Mouse (Mus musculus) kidney, postnatal 4 days (tissue): ENCODE results near the gene Ift80.
A peak's percentile ranks its signal among the peaks of the same experiment; 100 is the strongest.
"Not testable (repeated sequence)": the region's sequence is repeated elsewhere in the genome, so short reads cannot be mapped to it uniquely, and the experiment has no call there.

Experiments used
- DNase-seq, 2 experiments: peaks; one replicate each; pipeline ENCODE4 v3.0.0; 2021; ENCODE audit warnings: mixed read lengths in 2 of 2

Ift80 gene

GRCm38 (mm10) chr3:68980898-68981297 lies 23.5 kb downstream of the Ift80 start:
- no peak for DNase-seq

DNA sequence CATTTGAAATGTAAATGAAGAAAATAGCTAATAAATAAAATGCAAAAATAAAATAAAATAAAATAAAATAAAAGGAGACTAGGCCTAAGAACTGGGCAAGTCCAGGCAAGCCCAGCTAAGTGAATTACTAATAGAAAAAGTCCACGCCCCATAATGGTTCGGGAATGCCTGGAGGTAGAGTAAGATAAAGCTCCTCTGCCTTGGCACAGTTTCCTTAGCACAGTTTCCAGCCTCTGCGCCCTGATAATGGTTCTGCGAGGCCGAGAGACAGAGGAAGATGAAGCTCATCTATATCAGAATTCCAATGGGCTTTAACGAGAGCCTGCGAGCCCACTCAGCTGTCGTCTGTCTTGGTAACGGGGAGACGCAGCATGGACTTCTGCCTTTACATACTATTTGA lies 25.2 kb downstream of the Ift80 start:
- DNase-seq = no peak

GRCm38 (mm10) chr3:68977696-68978095 lies 26.7 kb downstream of the Ift80 start:
- DNase-seq = no peak

DNA sequence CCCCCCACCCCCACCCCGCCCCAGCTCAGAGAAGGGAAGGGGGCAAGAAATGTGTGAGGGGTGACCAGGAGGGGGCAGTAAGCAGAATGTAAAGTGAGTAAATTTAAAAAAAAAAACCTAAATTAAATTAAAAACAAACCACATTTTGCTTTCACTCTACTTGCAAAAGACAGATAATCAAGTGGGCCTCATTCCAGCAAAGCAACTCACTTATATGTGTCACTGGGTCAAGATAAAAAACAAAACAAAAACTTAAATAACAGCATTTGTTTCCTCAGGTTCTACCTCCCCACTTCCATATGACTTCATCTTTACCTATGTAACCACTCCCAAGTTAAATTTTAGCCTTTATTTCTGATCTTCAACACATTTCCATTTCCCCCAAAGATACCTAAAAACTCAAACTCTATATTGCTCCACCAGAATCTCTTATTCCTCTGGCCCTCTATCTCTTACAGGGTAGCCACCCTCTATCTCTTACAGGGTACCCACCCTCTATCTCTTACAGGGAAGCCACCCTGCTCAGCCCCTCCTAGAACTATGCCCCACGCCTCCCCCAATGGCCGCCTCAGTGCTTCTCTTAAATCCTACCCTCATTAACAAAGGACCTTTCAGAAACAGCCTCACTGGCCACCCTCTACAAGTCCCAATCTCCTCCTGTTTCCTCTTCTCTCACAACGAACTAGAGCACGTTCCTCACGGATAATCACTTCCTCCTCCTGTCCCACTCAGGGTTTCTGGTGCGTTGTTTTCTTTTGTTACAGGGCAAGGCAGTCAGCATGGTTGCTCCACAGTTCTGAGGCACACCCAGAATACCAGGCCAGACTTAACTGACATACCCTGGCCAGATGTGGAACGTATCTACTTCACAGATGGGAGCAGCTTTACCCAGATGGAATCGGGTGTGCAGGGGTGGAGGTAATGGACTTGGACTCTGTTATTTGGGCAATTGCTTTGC lies 28.6 kb downstream of the Ift80 start:
- DNase-seq = no peak

DNA sequence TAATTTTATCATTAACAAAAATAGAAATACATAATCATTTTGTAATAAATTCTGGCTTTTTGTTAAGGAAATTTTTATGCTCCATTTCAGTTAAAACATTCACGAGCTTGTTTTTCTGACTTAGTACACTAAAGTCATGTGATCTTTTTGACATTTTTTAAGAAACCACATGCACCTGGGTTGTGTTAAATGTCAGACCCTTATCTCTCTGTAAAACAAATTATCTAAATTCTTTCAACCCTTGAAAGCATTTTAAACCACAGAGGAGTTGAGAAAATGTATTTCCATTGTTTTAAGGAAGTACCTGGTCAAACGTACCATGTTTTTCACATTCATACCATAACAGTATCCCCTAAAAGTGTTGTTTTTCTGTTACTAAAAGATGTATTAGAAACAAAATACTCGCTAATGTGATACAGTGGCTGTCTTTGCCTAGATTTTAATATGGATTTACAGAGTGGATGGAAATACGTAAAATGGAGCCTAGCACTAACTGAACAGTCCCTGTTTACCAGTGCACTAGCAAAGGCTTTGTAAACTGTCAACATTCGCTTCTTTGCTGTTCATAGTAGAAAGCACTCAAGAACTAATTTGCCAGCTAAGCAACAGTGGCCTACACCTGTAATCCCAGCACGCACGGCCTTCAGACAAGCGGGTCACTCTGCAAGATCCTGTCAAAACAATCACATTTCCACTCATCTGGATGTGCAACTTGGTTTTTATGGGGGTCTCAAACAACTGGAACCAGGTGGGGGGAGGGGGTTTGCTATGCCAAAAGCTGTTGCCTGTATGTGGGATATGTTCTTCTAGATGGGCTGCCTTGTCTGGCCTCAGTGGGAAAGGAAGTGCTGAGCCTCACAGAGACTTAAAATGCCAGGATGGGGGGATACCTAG lies 29.5 kb downstream of the Ift80 start:
- DNase-seq = no peak

DNA sequence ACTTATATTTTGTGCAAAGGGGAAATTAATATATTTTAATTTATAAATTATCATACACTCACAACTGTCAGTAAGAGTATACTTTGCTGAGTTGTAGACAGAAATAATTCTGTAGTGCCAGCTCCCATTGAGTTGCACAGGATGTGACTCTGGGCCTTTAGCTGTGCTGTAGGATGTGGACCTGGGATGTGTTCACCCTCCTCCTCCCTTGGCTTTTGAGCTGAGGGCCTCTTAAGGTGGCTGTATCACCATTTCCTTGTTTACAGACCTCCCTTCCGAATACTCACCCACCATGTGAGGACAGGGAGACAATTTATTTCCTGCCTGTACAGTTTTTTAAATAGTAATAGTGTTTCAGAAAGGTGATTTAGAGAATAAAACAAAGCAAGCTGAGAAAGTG lies 30.8 kb downstream of the Ift80 start:
- no peak for DNase-seq

GRCm38 (mm10) chr3:68969091-68969590 lies 35.2 kb downstream of the Ift80 start:
- DNase-seq = no peak

DNA sequence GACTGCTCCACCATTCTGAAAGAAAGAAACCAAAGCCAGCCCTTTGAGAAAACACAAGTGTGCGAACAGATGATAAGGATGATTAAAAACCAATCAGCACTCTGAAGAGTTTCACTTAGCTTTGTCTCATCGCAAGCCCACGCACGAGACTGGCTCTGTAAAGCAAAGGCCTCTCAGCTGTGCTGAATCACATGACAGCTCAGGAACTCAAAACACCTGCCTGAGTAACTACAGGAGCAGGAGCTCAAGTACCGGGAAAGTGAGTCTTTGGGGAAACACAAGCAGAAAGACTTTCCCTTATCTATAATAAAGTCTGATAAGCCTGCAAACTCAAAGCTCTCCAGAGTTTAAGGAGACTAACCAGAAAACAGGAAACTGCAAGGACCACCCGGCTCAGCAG lies 37.0 kb downstream of the Ift80 start:
- no peak for DNase-seq

DNA sequence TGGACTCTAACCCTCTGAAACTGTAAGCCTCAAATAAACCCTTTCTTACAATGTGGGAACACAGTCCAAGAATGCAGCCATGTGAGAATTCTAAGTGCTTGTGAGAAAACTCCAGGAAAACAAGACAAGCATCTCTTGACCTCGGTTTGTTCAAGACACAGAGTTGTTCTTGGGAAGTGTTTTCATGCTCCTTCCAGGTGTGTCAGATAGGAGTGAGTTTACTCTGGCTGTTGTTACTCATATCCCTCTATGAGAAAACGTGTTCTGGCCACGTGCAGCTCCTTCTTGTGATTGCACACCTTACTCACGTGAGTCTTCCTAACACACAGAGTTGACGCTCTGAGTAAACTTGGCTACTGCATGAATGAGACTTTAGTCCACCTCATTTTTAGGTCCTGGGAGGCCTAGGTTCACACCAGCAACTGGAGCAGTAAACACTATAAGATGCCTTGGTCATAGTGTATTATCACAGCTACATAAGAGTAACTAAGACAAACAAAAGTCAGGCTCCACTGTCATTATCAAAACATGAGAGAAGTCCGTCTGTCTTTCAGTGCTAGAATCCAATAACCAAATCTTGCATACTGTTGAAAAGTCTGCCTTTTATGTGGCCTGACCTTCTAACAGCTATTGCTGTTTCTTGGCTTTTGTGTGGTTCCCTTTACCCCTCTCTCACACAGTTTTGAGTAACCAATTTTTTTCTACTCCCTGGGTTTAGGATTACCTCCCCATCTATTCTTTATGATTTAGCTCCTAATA lies 37.7 kb downstream of the Ift80 start:
- DNase-seq = no peak

DNA sequence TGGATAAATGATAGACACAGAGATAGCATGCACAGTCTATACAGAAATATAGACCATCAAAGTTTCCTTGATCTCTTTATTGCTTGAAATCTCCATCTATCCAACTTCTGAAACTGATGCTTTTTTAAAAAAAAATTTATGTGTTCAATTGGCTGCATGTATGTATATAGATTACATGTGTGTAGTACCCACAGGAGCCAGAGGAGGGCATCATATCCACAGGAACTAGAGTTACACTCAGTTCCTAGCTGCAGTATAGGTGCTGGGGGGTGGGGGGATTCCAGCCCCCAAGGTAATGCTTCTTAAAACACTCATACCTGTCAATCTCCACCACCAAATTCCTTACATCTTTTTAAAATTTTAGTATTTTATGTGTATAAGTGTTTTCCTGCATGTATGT lies 39.7 kb downstream of the Ift80 start:
- DNase-seq = peak; percentile 39

GRCm38 (mm10) chr3:68957413-68957812 lies 47.0 kb downstream of the Ift80 start:
- DNase-seq = no peak

GRCm38 (mm10) chr3:68956454-68956853 lies 47.9 kb downstream of the Ift80 start:
- no peak for DNase-seq

GRCm38 (mm10) chr3:68954487-68954886 lies 49.9 kb downstream of the Ift80 start:
- DNase-seq = peak in 1 of 2 experiments; percentile 12

DNA sequence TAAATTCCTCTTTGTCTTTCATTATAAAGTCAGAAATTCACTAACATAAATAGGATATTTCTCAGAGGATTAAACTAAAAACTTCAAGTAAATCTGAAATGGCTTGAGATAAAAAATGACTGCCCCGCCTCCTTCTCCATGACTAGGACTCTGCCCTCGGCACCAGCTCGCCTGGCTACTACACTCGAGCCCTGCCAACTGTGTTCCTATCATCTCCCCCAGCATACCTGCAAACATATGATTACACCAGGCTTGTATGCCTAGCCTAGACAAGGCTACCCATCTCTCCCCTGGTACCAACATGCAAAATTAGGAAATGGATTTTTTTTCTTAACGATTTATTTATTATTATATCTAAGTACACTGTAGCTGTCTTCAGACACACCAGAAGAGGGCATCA lies 51.7 kb downstream of the Ift80 start:
- DNase-seq = no peak

- DNase-seq = not testable (repeated sequence)
Observed at GRCm38 (mm10) chr3:68951971-68952370, 52.4 kb downstream of the Ift80 start.

- DNase-seq = no peak
Observed at GRCm38 (mm10) chr3:68949381-68949780, 55.0 kb downstream of the Ift80 start.

DNA sequence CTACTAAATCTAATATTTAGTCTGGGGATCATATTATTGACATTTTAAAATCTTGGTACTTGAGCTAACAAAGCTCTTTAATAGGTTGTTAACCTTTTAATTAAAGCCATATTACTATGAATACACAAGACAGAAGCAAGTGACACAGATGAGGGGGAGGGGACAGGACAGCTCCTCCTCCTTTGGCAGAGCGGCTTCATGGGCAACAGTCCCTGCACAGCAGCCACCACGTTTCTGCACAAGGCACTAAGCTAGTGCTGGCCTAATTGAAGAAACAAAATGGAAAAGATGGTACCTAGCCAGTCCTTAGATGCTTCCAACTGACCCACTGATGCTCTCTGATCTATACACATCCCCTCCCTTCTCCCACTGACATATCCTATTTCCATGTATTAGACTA lies 55.5 kb downstream of the Ift80 start:
- DNase-seq = no peak

DNA sequence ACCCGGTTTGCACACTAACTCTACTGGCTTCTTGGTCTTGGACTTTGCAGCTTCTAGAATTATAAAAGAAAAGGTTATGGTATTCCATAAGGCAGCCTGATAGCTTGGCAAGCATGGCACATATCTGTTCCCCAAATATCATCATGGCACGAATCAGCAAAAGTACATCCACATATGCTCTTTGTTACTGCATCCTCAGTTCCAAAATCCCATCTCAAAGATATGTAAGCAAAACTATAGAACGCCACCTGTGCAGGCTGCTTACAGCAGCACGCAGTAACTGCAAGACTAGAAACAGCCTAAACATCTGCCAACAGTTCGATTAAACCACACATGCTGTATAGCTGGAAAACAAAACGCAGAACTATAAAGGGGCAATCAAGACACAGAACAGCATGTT lies 62.5 kb downstream of the Ift80 start:
- DNase-seq = no peak

DNA sequence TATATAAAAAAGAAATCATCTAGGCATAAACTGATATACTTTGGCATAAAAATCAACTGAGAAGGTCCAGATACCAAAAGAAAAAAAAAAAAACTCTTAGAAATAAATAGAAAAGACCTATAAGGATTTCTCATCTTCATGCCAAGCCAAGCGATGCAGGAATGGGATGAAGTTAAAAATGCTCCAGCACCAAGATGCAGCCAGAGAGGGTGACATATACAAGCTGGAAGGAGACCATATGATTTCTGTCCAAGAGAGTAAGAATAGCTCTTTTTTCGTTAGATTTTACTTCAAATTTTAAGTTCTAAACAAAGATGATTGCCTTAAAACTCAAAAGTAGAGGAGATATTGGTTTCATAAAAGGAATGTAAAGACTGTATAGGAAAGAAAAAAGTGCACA lies 64.1 kb downstream of the Ift80 start:
- DNase-seq = no peak

- DNase-seq = no peak
Observed at GRCm38 (mm10) chr3:68939312-68939711, 65.1 kb downstream of the Ift80 start.

DNA sequence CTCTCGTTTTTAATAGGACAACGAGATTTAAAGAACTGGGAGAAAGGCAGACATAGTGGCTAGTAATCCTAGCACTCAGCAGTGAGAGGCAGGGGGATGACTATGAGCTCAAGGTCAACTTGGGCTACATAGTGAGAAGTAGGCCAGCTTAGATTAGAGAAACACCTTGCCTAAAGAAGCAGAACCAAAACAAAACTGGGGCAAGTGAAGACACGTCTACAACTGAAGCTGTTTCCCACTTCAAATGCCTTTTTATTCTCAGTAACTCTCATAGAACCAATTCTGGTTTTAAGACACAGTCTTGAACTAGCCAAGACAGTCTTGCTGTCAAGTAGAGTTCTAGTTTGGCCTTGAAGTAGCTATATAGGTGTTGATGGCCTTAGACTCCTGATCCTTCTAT lies 67.7 kb downstream of the Ift80 start:
- no peak for DNase-seq

- peak; percentile 52 to 59 for DNase-seq
Observed at GRCm38 (mm10) chr3:68935498-68935897, 68.9 kb downstream of the Ift80 start.

- no peak for DNase-seq
Observed at GRCm38 (mm10) chr3:68934259-68934658, 70.1 kb downstream of the Ift80 start.
